Mouse (Mus musculus) frontal cortex, postnatal 14 days (tissue): ENCODE measurements at regions not wholly inside any gene's neighbourhood (a gene's known extent, or its start where the extent isn't known, plus 50 kb on each side); places are given as distances from the start of the nearest gene placed in this dataset.

Source experiments
- DNase-seq, 2 experiments: peaks; one replicate each; pipeline ENCODE4 v3.0.0; 2022; ENCODE audit warnings: low spot score in 2 of 2

DNA sequence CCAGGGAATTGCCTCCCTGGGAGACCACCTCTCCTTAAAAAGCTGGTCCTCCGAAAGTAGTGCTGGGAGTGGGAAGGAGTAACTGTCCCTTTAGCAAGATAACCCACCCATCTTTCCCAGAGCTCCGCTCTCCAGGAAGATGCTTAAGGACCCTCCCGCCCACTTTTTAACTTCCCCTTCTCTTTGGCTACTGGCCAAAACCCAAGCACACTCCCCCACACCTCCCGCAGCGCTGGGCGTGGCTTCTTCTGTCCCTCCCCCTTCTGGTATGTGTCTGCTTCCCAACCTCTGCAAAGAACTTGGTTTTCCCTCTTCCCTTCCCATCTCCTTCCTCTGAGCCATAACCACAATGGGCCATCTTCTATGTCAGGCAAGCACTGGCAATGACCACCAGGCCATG is 85.4 kb downstream of the Rpap3 start:
- no peak for DNase-seq

DNA sequence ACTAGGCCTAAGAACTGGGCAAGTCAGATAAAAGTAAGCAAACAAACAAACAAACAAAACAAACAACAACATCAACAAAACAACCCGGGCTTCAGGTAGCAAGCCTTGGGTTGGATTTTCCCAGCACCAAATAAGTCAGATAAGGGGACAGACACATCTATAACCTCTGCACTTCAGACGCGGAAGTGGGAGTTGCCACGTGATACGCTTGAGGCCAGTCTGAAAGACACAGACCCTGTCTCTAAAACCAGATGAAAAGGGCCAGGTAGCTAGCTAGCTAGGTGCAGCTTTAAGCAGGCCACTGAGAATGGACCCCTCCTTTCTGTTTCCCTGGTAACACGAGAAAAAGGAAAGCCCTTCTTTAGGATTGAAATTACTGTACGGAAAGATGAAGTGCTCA is 85.9 kb downstream of the Rpap3 start:
- no peak for DNase-seq

DNA sequence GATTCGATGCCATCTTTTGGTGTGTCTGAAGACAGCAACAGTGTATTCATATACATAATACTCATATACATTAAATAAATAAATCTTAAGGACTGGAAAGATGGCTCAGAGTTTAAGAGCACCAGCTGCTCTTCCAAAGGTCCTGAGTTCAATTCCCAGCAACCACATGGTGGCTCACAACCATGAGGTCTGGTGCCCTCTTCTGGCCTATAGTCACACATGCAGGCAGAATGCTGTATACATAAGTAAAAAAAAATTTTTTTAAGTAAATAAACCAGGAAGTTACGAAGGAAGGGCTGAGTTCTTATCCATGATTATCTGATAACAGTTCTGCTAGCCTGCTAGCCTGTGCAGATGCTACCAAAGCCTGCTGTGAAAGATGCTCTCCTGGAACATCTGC is 93.3 kb downstream of the Rpap3 start:
- no peak for DNase-seq

DNA sequence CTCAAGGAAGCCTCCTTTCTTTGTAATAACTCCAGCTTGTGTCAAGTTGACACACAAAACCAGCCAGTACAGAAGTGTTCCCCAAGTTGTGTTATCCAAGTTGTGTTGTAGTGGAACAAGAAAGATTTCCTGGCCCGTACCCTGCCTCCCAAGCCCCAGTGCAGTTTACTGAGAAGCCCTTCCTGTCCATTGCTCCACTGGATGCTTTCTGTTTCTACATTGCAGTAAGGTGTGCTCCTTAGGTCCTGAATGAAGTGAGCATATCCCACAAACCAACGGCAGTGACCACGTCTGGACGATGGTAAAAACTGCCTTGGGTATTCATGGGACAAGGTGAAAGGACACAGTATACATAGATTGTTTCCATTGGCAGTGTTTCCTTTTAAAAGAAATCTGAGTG is 94.9 kb downstream of the Rpap3 start:
- DNase-seq, result no peak

DNA sequence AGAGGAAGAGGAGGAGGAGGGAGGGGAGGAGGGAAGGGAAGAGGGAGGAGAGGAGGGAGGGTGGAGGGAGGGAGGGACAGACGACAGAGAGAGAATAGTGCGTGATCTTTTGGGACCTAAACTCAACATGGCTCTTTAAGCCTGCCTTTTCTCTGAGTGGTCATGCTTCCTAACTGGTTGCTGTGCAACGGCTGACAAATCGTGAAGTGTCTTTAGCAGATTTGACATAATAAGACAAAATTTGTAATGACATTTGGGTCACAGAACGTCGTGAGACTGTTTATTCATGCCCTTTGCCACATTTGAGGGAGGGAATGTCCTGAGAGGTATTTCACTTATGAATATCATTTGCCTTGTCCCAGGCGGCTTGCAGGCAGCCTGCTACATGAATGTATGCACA is 96.1 kb downstream of the Rpap3 start:
- DNase-seq, result no peak

DNA sequence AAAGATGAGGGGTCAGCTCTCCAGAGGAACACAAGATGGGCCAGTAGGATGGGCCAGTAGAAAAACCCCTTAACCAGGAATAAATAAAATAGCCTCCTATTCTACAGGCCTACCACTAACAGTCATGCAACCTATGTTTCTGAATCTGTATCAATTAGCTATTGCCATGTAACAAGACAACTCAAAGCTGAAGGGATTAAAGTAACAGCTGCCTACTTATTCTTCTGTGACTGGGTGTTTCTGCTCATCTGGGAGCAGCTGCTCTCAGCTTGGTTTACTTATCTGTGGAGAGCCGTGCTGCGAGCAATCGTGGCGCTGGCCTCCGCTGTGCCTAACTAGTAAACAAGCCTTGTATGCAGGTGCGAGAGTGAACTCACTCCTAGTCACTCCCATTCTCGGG is 97.0 kb downstream of the Rpap3 start:
- no peak for DNase-seq

DNA sequence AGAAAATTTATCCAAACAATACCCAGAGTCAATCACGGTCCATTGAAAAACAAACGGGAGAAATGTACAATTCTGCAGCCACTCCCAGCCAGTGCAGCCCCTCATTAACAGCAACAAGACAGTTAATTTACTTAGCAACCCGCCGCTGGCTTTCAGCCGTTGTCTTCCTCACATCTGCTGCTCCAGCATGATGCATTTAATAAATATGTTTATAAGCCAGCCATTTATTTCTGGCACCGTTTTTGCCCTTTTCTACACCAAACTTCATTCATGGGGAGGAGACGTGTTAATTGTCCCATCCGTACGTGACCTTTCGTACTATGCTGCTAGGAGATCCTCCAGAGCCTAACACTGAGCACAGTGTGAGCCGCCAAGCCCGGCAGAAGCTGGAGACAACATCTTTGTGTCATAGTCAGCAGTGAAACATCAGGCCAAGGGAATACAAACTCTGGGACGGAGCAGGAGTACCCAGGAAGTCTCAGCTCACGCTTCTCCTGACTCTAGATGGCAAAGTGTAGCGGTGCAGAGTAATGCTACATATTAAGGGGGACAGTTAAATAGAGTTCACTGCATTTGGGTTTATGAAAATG is 97.9 kb downstream of the Rpap3 start:
- no peak for DNase-seq

DNA sequence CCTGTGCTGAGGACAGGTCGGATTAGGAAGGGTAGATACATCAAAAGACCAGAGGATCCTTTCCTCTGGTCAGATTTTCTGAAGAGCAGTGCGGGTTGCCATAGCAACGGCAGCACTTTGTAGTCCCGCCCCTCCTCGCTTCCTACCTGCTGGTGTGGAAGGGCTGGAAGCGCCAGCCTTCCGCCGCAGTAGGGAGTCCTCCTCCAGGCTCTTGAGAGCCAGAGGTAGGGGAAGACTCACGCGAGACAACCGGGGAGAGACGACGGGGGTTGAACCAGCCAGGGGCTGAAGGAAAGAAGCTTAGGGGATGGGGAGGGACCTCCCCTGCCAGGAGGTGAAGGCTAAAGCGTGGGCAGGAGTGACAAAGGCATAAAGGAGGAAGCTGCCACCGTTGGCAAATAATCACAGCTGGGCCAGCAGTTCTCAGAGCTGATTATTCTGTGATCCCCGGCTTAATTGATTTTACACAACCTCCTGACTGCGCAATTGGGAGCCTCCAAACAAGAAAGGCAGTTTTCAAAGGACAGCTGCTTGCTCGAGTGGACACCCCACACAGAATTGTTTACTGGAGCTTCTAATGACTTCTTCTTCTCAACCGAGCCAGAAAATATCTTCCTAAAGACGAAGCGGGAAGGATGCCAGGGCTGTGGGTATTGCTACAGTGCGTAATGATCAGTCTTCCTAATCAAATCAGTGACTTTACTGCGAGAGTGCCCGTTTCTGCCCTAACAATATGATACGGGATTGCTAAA is 98.8 kb downstream of the Rpap3 start:
- DNase-seq, result peak; percentile 46 to 50

DNA sequence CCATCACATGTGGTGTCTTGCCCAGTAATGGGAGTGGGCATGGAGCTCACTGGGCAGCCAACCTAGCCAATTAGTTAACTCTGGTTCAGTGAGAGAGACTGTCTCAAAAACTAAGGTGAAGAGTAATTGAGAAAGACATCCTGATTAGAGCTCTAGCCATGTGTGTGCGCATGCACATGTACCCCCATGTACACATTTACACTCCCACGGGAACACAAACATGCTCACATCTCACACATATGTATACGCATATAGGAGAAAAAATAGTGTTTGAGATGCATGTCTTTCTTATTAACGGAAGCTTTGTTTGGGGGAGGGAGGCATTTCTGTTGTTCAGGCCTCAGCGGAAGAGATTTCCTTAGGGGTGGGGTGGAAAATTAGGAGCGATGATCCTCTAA is 99.4 kb downstream of the Rpap3 start:
- no peak for DNase-seq

DNA sequence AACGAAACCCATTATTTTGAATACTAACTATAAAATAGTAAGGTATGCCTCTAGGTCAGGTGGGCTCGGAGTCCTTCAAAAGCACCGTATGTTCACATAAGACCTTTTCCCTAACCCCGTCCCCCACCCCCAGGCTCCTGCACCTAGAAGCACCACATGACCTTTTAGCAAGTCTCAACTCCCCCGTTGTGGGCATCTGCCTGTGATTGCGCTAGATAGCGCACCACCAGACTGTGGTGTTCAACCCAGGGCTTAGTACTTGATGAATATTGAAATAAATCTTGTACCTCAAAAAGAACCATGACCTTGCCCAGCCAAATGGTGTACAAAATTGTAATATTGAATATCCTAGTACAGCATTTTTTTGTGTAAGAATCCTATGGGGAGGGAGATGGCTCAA is 99.8 kb downstream of the Rpap3 start:
- DNase-seq, result no peak

DNA sequence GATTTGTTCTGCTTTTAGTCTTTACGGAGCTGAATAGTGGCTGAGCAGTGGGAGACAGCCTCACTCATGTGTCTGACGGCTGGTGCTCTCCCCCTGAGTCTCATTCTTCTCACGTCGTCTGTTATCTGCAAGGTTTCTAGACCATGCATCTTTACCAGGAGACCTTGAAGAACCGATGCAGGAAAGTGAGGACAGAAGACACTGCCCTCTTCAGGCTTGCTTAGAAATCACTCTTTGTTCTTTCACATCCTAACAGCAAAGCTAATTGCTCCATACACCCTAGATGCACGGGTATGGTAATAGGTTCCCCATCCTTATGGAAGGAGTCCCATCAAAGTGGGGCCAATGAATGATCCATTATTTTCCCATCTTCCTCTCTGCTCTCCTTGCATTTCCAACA is 102.1 kb downstream of the Rpap3 start:
- no peak for DNase-seq

DNA sequence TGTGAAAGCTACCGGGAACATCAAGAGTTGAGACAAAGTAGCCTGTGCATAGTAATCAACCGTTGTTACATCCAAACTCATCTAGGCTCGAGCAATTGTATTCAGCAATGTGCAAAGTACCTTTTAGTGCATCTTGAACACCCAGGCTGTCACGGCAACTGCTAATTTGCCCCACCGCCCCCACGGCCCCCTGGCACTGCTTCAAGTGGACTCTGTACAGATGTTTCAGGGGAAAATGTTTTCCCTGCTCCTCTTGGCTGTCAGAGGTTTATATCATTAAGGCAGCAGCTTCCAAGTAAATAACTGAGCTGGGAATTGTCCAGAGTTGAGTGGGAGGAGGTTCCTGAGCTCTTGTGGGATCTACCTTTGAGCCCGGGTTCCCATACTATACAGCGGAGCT is 107.4 kb downstream of the Rpap3 start:
- DNase-seq, result no peak

DNA sequence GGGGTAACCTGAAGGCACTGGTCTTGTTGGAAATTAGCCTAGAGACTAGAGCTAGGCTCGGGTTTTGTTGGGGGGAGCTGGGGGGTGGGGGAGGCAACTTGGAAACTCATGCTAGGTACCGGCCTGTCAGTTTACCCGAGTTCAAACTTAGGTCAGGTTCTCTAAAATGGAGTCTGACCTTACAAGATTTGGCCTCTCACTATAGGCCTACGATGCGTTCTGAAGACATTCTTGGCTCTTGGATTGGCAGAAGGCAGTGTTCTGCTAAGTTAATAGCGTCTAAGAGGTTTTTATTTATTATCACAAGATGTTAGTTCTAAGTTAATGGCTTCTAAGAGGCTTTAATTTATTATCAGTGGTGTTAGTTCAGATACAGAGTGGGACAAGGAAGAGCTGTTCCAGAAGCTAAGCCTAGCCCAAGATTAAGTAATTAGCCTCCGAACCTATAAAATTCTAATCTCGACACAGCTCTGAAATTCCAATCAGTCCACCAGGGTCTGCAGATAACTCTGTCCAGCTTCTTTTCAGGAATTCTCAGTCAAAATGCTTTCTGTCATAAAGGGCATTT is 109.0 kb downstream of the Rpap3 start:
- DNase-seq, result no peak

DNA sequence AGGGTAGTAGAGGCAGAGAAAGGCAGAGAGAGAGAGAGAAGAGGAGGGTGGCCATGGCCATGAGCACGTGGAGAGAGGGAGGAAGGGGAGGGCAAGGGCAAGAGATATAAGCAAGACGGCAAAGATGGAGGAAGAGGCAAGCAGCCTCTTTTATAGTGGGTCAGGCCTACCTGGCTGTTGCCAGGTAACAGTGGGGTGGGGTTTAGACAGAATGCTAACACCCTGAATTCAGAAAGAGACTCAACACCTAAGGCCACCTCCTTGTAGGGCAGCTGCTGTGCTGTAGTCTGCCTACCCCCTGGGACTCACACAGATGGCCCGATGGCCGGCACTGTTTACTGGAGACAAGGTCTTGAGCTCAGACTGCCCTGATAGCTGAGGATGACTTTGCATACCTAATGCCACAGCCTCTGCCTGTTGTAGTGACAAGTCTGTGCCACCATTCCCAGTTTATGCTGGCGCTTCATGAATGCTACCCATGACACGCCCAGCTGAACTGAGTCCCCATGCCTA is 110.3 kb downstream of the Rpap3 start:
- no peak for DNase-seq

DNA sequence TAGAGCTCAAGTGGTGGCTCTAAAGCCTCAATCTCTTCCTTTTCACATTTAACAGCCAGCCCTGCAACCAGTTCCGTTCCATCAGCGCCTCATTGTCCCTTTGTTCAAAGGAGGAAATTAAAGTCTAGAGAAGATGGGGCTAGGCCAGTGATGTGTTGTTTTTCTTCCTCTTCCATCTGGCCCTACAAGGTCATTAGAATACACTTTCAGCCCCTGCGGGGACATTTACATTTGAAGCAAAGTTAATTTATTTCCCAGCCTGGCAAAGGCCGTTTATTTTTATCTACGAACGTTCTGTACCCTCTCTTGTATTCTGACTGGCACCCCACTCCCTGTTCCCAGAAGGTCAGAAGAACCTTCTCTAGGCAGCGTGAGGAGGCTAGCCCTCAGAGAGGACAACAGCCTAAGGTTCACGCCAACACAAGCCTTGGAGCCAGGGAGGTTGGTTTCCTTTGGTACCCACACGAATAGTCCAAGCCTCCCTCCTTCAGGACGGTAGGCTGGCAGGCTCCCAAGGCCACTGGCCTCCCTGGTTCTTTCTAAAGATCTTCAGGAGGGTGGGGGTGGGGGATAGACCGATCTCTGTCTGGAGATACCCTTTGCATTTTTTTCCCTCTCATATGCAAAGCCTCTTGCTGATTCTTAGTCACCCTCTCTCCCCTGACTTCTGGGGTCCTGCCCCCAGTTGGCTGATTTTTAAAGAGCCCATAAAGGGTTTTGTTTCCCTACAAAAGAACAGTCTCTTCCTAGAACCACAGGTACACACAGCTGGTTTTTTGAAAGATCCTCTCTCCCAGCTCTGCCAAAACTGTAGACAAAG is 111.6 kb downstream of the Rpap3 start:
- no peak for DNase-seq

DNA sequence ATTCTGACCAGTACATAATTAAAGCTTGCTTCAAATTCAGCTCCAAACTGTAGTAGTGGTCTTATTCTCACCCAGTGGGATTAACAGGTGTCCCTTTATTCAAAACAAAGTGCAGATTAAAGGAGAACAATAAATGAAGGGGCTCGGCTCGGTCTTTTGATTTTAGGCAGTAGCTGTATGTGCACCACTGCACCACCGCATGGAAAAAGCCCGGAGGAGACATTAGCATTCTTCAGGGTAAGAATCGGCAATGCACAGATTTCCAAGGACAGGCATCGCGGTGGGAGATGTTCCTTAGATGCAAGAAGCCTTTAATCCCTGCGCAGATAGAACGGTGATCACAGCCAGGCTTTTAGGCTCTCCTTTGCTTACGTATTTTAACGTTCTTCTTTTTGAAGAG is 112.8 kb downstream of the Rpap3 start:
- DNase-seq, result no peak

DNA sequence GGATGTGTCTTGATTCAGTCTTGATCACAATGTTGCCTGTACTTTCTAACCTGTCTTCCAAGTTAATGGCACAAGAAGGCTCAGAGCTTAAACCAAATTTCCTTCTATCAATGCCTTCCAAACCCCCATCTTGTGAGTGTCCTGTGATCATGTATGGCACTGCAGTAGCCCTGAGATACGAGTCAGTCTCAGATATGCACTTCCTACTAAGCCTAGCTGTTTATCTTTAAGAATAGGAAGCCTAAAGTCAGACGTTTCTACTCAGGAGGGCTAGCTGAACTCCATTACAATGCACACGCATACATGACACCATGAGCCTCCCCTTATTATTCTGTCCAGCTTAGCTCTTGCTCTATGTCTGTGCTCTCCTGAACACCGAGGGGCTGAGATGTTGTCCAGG is 114.2 kb downstream of the Rpap3 start:
- no peak for DNase-seq

DNA sequence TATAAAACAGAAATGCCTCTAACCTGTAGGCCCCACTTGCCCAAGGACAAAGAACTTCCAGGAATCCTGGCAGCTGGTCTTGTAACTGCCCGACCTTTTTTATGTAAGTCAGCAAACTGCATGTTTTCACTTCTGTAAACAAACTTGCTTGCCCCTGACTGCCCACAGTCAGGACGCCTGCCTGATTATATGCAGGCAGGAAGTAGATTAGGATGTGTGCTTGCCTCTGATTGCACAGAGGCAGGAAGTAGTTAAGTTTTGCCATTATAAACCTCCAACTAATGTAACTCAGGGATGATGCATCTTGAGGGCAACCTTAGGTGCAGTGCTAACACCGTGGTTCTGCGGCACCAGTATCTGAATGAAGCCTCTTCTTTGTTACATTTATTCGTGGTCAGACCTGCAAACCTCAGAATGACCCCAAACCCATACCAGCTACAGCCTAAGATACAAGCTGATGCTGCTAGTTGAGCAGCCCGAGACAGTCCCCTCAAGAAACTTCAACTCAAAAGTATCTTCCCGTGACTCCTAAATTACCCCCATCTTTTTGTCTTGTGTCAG is 114.8 kb downstream of the Rpap3 start:
- no peak for DNase-seq

DNA sequence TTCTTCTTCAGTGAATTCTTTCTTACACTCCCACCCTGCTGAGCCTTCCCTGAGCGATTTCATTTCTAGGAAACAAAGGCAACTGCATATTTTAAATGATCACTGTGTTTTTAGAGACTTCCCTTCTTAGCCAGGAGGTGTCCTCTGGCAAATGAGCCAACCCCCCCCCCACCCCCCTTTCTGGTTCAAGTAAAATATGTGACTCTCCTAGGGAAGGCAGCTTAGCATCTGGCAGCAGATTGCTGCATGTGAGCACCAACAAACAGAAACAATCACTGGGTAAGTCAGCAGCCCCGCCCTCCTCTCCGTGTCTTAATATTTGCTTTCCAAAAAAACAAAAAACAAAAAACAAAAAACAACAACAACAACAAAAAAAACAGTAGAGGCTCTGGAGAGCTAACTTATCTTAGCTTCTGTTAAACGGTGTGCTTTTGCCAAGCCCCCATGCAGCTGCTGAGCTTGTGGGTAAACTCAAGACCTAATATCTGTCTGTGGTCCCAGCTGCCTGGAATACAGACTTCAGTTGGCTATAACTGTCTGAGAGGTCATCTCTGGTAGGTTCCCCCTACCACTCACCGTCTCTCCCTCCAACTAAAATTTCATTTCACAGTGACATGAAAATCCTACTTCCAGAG is 117.9 kb downstream of the Rpap3 start:
- no peak for DNase-seq

DNA sequence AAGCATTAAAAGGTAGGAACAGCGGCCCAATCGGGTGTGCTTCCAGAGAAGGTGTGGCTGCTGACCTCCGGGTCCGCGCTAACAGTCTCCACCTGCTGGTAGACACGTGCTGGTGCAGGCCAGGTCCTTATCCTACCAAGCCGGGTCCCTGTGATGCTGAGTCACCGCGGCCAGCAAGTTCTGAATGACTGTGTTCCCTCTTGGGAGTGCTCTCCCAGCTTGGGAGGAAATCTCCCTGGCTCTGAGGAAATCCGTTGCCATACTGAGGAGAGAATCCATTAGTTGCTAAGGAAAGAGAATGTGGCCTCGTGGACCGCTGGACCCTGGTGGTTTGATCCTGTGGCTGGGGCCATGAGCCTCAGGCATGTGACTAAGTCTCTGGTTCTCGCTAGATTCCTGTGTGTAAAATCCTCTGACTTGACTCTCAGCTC is 123.9 kb downstream of the Rpap3 start:
- peak; percentile 30 to 61 for DNase-seq

DNA sequence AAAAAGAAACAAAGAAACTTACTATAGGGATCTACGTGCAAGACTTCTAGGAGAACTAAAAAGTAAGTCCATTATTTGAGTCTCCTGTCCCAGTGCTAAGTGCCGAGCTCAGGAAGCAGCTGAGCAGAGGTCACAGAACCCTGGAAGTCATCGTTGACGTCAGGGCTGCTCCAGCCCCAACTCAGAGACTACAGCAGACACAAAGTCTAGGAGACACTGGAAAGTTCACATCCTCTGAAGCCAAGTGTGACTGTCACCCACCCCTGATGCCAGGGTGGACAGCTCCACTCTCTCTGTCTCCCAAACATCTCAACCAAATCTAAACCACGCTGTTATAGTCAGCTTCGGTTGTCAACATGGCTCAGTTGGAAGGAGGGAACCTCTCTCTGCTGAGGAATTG is 124.9 kb downstream of the Rpap3 start:
- DNase-seq, result no peak

DNA sequence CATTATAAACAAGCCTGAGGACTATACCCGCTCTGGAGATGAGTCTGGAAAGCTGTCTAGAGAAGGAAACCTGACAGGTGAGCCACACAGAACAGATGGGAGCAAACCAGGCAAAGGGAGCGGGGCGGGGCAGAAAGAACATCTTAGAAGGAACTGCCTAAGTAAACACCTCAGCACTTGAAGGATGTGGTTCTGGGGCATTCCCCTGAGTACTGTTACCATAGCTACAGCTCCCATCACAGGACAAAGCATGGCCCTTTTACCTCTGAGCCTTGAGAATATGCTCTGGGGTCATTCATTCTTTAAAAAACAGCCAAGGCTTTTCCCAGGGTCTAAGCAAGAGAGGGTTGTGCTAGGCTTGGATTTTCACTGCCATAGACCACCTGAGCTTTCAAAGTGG is 127.6 kb downstream of the Rpap3 start:
- DNase-seq, result no peak
